Mouse (Mus musculus): Measurements from ENCODE around the gene Mrpl14. TPM values are rescaled to one million over a fixed set of nuclear protein-coding genes. Genes with fewer than 3 reads are reported as not detected.
A peak's percentile ranks its signal among the peaks of the same experiment; 100 is the strongest.

Gene Mrpl14
- 10 to 100 TPM; 42.0 to 45.8 TPM for total RNA-seq (2021)
- long read RNA-seq, experiment 1, transcript Mrpl14-201 (3 exons, 645 nt): major isoform, 23 of 28 reads
- long read RNA-seq, experiment 1, partial matches to known transcripts: 0 of 28 reads
- long read RNA-seq, experiment 1, other reads (novel, unspliced or antisense): 2 of 28 reads
- long read RNA-seq, experiment 2, transcript Mrpl14-201 (3 exons, 645 nt): major isoform, 13 of 19 reads
- long read RNA-seq, experiment 2, partial matches to known transcripts: 0 of 19 reads
- long read RNA-seq, experiment 2, other reads (novel, unspliced or antisense): 3 of 19 reads

DNA sequence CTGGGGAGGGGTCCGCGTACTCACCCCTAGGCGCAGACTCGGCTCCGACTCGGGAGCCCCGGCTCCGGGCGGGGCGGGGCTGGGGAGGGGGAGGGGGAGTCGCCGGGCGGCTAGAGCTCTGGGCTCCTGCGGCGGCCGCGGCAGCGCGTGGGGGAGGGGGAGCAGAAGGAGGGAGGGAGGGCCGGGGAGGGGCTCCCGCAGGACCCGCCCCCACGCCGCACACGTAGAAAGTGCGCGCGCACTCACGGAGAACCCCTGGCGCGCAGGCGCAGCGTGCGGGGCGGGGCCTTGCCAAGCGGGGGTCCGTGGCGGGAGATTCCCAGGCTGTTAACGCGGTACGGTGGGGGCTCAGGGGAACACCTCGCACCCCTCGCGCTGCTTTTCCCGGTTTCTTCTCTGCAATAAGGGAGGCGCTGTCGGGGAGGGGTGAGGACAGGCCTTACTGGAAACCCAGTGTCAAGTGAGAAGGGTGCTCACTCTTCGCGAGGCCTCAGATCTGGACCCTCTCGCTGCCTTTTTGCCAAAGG lies at the start of gene Mrpl14:
Mrpl14 (plus strand) TSS at position 230 of the 527 bp plus-strand sequence.
- DNase-seq (ENCODE audit: low spot score in 2 of 2): peak; percentile 93

- no peak for DNase-seq (ENCODE audit: low spot score in 2 of 2)
Measured at GRCm38 (mm10) chr17:45638596-45639295, 47.4 kb upstream of the Mrpl14 start.

DNA sequence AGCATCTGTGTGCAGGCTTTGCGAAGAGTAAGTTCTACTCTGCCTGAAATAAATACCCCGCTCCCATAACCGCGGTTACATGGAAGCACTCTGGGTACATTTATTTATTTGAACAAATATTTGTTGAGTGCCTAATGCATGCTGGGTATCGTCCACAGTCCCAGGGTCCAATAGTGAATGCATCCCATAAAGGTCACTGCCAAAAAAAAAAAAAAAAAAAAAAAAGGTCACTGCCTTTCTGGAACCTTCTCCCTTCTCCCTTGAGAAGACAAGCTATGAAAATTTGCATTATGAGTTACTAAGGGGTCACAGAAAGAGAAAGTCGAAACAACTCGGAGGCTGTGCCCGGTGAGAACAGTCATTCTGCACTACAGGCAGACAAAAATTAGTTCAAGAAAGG lies 44.1 kb upstream of the Mrpl14 start:
- no peak for DNase-seq (ENCODE audit: low spot score in 2 of 2)

GRCm38 (mm10) chr17:45642701-45643100 lies 43.4 kb upstream of the Mrpl14 start:
- DNase-seq (ENCODE audit: low spot score in 2 of 2): peak; percentile 73 to 79

GRCm38 (mm10) chr17:45644185-45644584 lies 41.9 kb upstream of the Mrpl14 start:
- DNase-seq (ENCODE audit: low spot score in 2 of 2): no peak

- no peak for DNase-seq (ENCODE audit: low spot score in 2 of 2)
Measured at GRCm38 (mm10) chr17:45653233-45653632, 32.9 kb upstream of the Mrpl14 start.

DNA sequence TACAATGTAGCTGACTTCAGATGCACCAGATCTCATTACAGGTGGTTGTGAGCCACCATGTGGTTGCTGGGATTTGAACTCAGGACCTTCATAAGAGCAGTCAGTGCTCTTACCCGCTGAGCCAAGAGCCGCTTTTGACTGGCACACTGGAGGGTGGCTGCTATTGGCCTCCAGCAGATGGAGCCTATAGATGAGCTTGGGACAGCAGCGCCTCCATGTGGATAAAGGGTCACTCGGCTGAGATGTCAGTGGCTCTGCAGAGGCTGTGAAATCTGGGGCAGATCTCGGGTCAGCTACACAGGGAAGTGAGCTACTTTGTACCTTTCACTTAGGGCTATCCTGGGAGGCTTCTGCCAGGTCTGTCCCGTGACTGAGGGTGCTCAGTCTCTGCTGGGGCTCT lies 30.3 kb upstream of the Mrpl14 start:
- DNase-seq (ENCODE audit: low spot score in 2 of 2): no peak

DNA sequence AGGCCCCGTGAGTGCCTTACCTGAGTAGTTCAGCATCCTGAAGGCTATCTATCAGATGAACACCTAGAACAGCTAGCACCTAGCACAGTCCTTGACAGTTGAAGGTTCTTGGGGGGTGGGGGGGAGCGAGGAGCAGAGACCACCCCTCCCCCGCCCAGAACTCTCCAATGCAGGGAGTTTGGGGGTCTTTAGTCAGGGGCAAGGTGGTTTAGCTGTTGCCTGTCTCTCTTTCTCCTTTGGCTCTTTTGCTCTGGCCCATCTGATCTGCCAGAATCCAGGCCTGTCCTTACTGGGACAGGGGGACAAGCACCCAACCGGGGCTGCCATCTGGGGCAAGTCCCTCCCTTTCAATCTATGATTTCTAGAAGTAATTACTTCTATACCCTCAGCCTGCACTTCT lies 26.9 kb upstream of the Mrpl14 start, which contains the start of gene Capn11:
Capn11 (minus strand) TSS at position 101 of the 400 bp plus-strand sequence.
- DNase-seq (ENCODE audit: low spot score in 2 of 2): no peak

DNA sequence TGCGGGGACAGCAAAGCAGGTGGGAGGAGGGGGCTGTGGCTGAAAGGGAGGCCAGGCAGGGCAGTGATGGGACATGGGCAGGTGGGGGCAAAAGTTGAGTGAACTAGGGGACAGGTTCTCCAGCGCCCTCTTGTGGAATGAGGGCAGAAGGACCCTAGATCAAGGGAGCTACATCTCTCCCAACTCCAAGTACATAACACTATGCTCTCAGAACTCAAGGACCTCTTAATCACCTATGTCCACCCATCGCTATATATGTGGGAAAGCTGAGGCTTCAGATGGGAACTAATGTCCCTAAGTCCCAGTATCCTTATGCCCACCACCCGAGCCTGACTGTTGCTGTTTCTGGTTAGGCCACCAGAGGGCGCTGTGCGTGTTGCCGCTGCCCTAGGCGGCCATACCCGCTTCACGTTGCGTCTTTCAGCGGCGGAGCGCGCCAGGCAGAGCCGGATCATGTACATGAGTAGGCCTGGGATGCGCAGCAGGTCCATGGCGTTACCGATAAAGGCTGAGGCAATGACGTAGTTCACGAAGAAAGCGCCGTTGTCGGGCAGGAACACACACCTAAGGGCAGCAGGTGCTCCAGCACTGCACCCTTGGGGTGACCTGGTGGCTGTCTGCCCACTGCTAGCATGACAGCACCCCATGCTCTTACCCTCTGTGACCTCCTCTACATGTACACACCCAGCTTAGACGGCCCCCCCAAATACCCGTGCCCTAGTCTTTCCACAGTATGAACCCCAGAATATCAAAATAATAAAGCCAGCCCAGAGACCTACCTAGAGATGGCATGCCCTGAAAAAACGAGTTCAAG lies 22.8 kb upstream of the Mrpl14 start:
- peak; percentile 82 to 85 for DNase-seq (ENCODE audit: low spot score in 2 of 2)

DNA sequence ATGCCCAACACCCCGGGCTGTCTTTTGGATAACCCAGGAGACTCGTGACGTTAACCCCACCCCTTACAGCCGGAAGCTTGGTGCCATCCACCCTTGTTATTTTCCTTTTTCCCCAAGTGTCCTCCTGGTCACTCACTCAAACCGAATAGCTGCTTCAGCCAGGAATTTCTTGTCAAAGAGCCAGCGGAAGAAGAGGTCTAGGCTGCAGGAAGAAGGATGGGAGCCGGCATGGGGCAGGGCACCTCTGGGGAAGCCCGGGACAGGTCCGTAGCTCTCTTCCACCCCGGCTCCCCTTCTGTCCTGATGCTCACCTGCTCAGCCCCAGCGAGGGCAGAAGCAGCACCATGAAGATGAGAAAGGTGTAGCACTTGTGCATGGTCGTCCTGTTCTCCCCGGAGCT lies 21.5 kb upstream of the Mrpl14 start:
- DNase-seq (ENCODE audit: low spot score in 2 of 2): no peak

DNA sequence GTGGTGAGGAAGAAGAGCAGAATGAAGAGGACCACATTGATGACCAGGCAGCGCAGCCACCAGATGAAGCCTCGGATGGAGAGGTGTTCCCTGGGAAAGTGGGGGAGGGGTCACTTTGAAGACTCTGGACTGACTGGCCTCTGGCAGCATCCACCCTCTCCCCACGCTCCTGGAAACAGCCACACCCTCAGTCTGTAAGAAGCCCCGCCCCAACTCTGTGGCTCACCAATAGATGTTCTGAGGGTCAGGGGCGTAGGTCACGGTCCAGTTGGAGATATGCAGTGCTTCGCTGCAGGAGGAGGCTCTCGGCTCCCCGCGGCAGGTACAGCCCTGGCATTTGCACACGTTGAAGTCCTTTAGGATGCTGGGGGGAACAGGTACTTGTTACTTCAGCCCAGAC lies 20.0 kb upstream of the Mrpl14 start:
- no peak for DNase-seq (ENCODE audit: low spot score in 2 of 2)

- no peak for DNase-seq (ENCODE audit: low spot score in 2 of 2)
Measured at GRCm38 (mm10) chr17:45667481-45667880, 18.6 kb upstream of the Mrpl14 start.

GRCm38 (mm10) chr17:45667986-45668385 lies 18.1 kb upstream of the Mrpl14 start:
- no peak for DNase-seq (ENCODE audit: low spot score in 2 of 2)

GRCm38 (mm10) chr17:45671821-45672220 lies 14.3 kb upstream of the Mrpl14 start:
- no peak for DNase-seq (ENCODE audit: low spot score in 2 of 2)

DNA sequence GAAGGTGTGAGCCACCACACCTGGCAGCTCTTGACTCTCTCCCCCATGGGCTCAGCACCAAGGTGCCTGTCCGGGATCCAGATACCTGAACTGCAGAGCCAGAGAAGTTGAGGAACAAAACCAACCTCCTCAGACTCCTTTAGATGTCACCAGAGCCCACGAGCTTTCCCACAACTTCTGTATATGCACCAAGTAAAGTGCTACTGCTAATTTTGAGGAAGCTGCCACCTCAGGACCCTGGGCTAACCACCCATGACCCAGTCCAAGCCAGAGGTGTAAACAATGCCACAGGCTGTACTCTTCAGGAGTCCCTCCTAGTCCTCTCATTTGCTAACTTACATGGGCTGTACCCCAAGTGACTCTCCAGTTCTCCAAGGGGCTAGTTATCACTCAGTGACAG lies 13.5 kb upstream of the Mrpl14 start:
- DNase-seq (ENCODE audit: low spot score in 2 of 2): no peak

GRCm38 (mm10) chr17:45678106-45678505 lies 8.0 kb upstream of the Mrpl14 start:
- DNase-seq (ENCODE audit: low spot score in 2 of 2): peak; percentile 39 to 78

GRCm38 (mm10) chr17:45680391-45680980 lies 5.6 kb upstream of the Mrpl14 start:
- DNase-seq (ENCODE audit: low spot score in 2 of 2): peak; percentile 70 to 81

DNA sequence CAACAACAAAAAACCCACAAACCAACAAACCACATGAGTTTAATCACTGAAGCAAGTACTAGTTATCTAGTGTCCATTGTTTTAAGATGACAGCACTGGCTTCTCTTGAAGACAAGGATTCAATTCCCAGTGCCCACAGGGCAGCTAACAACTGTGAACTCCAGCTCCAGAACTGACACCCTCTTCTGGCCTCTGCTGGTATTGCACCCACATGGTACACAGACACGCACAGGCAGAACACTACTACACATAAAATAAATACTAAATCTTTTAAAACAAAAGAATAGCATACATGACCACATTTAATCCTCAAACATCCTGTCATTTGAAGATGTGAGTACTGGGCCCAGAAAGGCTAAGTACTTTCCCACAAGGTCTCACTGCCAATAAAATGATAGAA lies 4.5 kb upstream of the Mrpl14 start:
- no peak for DNase-seq (ENCODE audit: low spot score in 2 of 2)

GRCm38 (mm10) chr17:45682843-45683242 lies 3.3 kb upstream of the Mrpl14 start:
- DNase-seq (ENCODE audit: low spot score in 2 of 2): no peak

DNA sequence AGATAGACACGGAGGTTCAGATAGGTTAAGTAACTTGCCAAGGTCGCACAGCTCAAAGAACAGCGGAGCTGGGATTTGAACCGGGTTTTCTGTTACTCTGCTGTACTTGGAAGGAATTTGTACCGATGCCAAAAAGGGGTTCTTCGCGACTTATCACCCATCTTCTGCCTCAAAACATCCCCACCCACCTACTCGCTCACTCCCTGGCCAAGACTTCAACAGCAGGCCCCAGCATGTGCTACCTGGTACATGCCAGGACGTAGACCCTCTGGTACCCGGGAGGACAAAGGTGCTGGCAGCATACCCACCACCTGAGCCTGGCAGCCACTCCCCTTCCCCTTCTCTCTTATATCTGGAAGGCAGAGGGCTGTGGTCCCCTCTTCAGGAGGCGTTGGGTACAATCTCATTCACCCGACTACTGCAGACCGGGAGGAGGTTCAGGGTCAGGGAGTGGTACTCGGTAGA lies 1.4 kb upstream of the Mrpl14 start:
- no peak for DNase-seq (ENCODE audit: low spot score in 2 of 2)
